Mouse (Mus musculus) liver, adult 2 months (tissue): ENCODE data around the gene Prkcb.

Experiments
- CTCF ChIP-seq: fragments of 200-500 bp; IDR thresholded peaks from 2 replicates; pipeline ENCODE4 v1.5.1; 2011; ENCODE audit warnings: low read depth, low read length, control low read depth
- POLR2A ChIP-seq: fragments of 200-500 bp; IDR thresholded peaks from 2 replicates; pipeline ENCODE4 v1.6.1; 2011; ENCODE audit warnings: low read length, control low read depth; ENCODE audit not compliant: insufficient read depth; ENCODE audit errors: extremely low read depth

GRCm38 (mm10) chr7:122304521-122304920 lies 16.0 kb downstream of the Prkcb start:
- TF ChIP-seq POLR2A = no peak
- no peak for TF ChIP-seq CTCF
